Mouse (Mus musculus) layer of hippocampus, adult 9-10 months (tissue): ENCODE measurements around the gene Ptp4a2.
"Not testable (repeated sequence)": the region's sequence is repeated elsewhere in the genome, so short reads cannot be mapped to it uniquely, and the experiment has no call there.

Source experiments
- DNase-seq: peaks from one replicate; pipeline ENCODE4 v3.0.0; 2022; ENCODE audit warnings: low spot score

The Ptp4a2 gene

DNA sequence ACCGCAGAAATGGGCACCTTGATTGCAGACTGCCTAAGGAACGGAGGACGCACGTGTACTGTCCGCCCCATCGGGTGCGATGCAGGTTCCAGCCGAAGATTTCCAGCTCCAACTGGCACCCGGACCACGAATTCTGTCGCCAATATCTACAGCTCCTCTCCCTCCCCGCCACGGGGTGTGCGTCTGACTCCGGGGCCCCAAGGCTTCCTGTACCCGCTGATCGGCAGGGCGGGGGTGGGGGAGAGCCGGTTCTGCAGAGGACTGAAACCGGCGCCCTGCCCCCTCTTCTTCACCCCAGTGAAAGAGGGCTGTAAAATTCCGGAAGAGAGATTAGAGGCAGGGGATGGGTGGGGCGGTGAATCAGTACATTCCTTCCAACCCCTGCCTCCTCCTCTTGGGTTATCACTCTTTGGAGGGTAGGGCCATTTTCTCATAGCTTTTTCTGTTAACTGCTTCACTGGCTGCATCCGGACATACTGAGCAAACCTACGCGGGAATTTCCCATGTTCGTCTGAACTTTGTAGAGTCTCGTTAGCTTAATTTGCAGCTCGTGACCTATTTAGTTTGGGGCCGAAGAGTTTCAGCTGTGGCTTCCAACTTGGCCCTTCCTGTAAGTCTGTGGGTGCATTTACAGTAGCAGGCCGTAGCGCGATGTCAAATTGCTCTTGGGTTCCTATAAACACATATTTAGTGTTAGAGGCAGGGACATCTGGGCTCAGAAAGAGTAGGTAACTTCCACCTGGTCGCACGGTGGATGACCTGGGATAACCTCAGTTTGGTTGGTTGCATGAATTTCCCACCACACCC lies at the start of gene Ptp4a2:
Gene Ptp4a2 (plus strand): TSS at position 422 of the 807 bp plus-strand sequence.
- DNase-seq: no peak

DNA sequence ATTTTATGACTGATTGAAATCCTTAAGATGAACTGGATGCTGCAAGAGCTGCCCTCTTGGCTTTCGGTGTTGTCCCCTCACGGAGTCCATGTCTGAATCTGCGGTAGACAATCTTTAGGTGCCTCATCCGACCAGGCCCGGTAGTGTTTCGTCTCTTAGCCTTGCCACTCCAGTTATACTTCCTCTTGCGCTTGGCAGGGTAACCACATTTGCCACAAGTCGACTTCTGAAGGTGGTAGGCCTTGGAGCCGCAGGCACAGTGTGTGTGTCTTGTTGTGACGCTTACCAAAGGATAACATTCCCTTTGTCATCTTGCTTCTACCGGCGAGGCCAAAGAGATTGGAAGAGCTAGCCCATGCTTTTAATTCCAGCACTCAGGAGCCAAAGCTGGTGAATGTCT lies 49.4 kb upstream of the Ptp4a2 start:
- no peak for DNase-seq

DNA sequence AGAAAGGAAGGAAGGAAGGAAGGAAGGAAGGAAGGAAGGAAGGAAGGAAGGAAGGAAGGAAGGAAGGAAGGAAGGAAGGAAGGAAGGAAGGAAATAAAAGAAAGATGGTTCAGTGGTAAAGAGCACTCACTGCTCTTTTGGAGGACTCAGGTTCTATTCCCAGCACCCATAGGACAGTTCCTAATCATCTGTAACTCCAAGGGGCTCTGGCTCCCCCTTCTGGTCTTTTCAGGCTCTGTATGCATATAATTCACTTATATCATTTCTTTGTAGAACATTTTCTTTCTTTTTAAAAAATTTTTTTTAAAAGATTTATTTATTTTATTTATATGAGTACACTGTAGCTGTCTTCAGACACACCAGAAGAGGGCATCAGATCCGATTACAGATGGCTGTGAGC lies 48.5 kb upstream of the Ptp4a2 start:
- DNase-seq: not testable (repeated sequence)

DNA sequence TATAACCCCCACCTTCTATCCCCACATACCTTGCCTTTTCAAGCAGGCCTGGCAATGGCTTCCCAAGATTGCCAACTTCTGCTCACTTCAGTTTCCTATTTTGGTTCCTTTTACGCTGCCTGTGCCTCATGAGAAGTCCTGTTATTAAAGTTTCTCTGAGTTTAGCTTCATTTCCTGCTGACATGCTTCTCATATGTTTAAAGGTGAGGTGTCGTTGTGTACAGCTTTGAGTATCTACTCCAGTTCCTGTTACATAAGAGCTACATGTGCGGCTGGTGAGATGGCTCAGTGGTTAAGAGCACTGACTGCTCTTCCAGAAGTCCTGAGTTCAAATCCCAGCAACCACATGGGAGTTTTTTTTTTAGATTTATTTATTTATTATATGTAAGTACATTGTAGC lies 45.7 kb upstream of the Ptp4a2 start:
- DNase-seq: no peak

DNA sequence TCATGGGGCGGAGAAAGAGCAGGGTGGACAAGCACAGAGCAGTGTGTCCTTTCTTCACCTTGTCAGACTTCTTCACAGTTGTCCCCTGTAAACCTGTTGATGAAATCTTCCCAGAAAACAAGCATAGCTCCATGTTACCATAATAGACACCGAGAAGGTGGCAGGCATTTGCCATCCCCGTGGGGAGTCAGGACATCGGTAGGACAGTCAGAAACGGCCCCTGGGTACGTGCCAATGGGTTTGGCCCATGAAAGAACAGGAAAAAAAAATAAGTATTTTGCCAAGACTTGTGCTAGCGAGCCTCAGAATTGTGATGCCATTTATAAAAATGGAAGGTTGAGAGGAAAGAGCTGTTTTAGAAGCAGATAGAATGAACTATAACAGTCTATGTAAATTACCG lies 43.2 kb upstream of the Ptp4a2 start:
- DNase-seq: no peak

DNA sequence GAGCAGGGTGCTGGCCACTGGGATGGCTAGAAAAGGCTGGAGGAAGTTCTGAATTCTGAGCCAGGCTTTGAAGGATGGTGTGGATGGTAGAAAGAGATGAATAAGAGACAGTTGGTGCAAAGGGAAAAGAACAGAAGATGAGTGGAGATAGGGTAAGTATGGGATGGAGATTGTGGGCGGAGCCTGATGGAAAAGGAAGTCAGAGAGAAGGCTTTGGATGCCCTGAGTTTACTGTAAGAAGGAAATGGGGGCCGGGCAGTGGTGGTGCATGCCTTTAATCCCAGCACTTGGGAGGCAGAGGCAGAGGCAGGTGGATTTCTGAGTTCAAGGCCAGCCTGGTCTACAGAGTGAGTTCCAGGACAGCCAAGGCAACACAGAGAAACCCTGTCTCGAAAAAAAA lies 42.3 kb upstream of the Ptp4a2 start:
- not testable (repeated sequence) for DNase-seq

DNA sequence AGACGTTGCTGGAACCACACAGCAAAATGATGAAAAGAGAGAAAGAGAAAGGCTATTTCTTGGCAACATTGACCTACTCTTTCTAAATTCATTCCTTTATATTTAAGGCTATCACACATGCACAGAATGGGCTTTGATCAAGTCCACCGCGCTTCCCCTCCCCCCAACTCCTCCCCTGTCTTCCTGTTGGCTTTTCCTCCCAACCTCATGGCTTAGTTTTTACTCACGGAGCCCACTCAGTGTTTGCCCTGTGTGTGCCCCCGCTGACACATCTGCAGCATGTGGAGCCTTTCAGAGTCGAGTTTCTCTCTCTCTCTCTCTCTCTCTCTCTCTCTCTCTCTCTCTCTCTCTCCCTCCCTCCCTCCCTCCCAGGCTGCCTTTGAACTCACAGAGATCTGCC lies 40.4 kb upstream of the Ptp4a2 start:
- DNase-seq: no peak

DNA sequence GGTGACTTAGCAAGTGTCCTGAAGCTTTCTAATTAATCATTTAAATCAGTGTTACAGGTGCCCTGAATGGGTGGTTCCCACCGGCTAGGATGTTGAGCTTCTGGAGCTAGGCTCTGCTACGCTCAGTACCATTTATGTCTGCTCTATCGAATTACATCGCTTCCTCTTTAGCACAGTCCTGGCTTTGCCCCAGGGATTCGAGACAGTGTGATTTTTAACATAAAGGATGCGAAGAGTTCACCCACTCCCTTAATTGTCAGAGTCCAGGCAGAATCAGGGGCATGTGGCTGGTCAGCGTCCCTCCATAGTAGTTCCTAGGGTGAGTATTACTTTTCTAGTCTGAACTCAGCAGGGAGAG lies 39.7 kb upstream of the Ptp4a2 start:
- DNase-seq: no peak

DNA sequence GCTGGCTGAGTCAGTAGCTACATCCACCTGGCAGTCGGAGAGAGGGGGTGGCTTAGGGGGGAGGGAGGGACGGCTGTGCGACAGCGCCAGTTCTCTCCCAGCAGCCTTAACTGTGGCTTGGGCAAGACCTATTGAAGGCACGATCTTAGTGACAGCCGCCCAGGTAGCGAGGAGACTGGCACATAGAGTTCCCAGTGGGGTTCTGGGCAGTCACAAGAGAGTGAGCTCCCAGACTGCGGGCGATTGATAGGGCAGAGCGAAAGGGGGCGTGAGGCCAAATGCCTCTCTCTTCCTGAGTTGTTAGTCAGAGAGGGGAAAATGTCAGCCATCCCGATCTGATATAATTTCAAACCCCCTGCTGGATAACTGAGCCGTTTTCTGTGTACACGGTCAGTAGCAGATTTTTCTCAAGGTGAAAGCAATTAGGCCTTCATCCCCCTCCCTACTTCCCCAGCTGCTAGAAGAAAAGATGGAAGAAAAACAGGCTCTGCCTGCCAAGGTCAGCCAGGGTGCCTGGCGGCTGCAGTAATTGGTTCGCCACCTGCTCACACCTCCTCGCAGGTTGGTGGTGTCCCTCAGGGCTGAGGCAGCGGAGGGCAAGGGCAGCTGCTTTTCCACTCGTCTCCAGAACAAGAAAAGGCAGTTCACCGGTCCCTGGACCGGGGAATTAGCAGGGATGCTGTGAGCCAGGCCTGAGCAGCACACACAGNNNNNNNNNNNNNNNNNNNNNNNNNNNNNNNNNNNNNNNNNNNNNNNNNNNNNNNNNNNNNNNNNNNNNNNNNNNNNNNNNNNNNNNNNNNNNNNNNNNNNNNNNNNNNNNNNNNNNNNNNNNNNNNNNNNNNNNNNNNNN lies 39.1 kb upstream of the Ptp4a2 start:
- no peak for DNase-seq

DNA sequence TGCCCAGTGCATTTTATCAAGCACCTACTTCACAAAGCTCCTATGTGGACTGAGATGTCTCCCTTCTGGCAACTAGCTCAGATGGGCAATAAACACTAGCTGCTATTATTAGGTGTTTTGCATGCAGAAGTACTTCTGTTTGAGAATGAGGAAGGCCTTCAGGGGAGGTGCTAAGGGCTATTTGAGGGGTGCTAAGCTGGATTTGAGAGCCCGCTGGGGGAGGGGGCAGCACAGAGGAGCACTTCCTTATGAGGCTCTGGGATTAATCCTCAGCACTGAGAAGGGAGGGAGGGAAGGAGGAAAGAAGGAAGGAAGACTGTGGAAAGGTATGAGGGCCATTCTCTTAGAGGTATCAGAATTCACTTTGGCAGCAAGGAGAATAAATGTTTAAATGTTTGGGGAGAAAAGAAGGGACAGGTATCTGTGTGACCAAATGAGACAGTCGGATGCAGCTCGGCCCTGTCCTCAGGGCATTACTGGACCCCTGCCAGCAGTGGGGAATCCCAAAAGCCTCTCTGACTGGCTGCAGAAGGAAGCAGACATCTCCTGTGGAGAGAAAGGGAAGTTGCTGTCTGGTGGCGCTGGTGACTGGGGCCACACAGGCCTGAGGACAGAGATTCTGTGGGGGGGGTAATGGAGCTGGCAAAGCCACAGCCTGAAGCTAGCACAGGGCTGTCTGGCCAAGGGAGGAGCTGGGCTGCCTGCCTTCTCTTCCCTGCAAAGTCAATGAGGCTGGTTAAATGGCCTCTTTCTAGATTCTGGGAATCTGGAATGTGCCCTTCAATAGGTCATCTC lies 28.9 kb upstream of the Ptp4a2 start:
- DNase-seq: no peak

DNA sequence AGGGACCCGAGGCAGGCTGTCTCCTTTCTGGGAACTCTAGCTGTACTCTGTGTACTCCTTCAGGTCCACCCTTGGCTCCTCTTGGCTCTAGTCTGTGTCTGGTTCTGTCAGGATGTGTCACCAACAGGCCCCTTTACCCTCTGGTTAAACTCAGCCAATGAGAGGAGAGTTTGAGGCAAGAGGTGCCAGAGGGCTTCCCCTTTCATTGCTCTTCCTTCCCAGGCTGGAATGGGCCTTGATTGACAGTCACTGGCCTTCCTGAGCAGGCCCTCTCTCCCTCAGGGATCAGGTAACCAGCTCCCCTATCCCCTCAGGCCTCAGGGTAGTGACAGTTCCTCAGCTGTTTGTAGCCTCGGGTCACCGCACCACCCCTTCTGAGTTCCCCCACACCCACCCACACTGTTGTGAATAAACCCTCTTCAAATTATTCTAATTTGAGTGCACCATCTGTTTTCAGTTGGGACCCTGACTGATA lies 28.1 kb upstream of the Ptp4a2 start:
- DNase-seq: no peak

DNA sequence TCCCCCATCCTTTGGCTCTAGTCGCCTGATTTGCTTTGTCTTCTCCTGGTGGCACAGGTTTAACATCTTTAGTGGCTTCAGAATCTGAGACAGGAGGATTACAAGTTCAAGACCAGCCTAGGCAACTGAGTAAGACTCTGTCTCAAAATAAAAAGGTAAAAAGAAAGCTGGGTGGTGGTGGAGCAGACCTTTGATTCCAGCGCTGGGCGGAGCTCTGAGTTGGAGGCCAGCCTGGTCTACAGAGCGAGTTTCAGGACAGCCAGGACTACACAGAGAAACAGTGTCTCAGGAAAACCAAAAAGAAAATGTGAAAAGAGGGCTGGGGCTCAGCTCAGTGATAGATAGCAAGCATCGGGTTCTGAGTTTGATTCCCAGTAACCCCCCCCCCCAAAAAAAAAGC lies 27.5 kb upstream of the Ptp4a2 start:
- no peak for DNase-seq

DNA sequence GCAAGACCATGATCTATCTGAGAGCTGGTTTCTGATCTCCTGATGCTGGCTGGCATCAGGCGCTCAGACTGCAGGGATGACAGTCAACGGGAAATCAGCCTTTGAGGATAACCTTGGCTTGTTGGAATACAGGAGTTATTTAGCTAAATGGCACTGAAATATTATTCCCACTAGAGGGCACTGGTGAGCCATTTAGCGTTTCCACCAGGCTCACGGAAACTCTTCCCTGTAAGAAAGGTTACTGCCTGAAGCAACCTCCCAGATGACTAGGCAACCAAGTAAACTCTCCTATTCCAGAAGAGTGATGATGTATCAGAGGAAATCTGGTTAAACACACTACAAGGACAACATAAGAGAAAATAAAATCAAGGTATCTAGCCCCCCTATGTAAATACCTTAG lies 25.8 kb upstream of the Ptp4a2 start:
- peak; percentile 85 for DNase-seq

DNA sequence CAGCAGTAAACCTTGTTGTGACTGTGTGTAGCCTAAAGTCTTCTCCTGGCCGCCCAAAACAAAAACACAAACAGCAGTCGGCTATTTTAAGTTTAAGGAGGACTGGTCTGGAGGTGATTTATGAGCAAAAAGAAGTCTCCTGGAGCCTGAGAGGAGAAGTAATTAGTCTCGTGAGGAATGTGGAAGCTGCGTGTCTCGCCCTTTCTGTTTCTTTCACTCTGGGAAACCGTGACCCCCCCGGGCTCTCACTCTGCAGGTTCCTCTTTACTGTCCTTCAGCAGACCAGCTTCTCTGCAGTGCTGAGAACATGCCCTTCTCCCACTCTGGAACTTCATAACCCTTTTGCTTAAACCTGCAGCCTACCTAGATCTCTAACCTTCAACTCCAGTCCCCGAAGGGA lies 22.3 kb upstream of the Ptp4a2 start:
- DNase-seq: no peak

DNA sequence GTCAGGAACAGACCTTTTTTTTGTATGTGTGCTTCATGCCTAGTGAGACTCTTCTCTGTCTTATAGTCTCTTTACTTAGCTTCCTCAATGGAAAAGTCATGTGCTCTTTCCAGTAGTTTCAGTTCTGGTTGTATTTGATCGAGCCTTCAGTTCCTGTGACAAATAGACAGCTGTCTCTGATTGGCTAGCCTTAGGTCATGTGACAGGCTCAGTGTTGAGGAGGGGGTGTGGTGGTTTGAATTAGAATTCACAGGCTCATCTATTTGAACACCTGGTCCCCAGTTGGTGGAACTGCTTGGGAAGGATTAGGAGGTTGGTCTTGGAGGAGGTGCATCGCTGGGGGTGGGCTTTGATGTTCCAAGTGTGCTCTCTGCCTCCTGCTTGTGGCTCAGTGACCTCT lies 21.4 kb upstream of the Ptp4a2 start:
- no peak for DNase-seq

DNA sequence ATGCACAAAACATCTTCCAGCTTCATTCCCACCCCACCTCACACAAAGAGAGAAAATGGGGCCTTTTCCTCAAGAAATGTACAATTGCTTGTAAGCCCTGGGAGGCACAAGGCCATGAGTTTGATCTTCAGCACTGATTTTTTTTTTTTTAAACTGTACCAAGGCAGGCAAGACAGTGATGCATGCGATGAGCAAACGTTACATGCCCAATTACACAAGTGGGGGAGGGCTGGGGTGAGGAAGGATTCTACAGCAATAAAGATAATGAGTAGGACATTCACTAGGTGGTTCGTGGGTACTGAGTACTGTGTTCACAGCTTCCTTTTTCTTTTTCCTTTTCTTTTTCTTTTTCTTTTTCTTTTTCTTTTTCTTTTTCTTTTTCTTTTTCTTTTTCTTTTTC lies 20.5 kb upstream of the Ptp4a2 start:
- DNase-seq: no peak

DNA sequence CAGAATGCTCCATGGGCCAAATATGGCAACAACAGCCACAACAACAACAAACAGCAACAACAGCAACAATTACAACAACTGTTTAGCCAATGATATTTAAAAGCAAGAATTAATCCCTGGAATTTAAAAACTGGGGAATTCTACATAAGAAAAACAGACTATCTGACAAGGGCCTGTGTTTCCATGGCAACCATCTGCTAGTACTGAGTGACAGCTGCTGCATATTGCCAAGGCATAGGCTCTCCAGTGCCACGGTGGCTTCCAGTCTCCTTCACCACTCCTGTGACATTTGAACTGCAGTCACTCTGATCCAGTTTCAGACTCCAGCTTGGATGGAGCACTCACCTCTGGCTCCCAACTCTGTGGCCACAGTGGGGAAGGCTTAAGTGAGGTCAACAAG lies 19.6 kb upstream of the Ptp4a2 start:
- DNase-seq: no peak

DNA sequence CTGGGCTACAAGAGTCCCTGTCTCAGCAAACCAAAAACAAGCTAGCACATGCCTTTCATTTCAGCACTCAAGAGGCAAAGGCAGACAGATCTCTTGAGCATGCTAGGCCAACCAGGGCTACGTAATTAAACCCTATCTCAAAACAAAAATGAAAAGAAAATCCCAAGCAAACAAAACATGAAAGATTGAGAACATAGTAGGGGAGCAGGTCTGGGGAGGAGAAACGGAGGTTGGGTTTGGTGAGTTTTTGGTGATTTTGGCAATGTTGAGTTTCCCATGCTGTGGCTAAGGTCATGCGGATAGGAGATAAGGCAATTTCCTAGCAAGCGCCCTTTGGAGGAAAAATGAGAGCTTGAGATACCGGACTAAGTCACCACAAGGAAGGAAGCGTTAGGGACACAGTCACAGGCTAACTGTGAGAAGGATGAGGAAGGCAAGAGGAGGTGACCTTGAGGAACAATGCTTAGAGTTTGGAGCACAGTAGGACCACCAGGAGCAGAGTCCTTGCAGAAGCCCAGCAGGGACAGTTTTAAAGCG lies 18.3 kb upstream of the Ptp4a2 start:
- DNase-seq: no peak

DNA sequence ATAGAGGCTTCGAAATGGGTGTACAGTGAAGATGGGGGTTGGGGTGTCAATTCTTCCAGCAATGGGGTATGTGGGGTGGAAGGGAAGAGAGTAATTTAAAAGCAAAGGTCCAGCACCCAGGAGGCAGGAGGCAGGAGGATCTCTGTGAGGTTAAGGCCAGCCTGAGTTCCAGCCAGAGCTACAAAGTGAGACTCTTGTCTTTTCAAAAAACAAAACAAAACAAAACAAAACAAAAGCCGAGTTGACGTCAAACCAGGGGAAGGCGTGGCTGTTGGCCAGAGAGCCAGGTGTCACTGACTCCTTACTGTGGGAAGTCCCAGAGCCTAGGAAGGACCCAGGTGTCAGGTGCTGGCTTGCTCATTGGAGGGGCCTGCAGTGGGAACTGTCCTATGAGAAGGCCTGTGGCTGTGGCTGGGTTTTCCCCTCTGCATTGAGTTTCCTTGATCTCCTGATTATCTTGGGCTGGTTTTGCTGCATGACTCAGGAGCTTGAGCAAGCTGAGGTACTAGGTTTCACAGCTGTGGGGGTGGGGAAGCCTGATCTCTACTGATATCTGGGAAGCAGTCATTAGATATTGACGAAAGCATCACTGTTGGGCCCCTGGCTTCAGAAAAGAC lies 17.2 kb upstream of the Ptp4a2 start:
- DNase-seq: no peak

DNA sequence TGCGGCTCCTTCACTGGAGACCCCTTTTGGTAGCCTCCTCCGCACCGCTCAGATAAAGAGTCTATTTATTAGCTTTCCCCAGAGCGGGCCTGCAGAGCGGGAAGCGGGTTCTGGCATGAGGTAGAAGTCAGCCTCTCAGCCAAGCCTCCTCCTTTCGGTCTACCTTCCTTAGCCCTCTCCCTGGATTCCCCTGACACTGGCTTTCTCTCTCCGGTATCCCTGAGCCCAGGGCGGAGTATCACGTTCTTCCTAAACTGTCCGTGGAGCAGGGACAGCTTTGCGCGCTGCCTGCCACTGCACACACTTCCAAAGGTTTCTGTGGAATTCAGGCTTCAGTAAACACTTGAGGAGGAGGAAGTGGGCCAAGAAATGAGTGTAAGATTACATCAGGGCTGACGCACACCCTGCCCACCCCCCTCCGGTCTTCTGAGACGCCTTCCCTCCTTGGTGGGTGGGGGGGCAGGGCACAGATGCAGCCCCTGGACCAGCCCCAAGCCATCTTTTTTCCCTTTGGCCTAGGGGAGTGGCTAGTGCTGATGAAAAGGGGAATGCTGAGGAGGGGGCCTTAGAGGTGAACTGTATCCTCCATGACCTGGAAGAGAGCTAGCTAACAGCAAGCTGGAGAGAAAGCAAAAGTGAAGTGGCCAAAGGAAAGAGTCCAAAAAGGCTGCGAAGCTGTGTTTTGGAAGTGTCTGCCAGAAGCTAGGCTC lies 15.7 kb upstream of the Ptp4a2 start:
- no peak for DNase-seq

DNA sequence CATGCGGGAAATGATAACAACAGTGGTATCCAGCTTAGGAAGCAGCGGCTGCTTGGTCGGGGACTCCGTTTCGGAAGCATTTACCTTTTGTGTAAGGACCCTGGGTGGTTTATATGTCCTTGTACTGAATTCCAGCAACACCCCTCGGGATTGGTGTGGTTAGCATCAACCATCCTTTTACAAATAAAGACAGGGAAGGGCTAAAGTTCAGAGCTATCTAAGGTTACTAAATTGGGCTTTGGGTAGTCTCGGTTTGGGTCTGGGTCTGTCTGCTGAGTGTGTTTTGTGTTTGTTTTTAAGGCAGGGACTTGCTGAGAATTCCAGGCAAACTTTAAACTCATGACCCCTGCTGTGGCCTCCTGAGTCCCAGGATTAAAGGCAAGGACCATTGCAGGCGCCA lies 15.2 kb upstream of the Ptp4a2 start:
- no peak for DNase-seq
